Mouse (Mus musculus) lung, embryonic 15.5 days (tissue): ENCODE data around the gene Hspb8. TPM values are rescaled to one million over a fixed set of nuclear protein-coding genes. Genes with fewer than 3 reads are reported as not detected.
"Not testable (repeated sequence)": the region's sequence is repeated elsewhere in the genome, so short reads cannot be mapped to it uniquely, and the experiment has no call there.

ENCODE experiments used
- ATAC-seq: fragments of 200-750 bp; cut with Nextera tagmentation; 2 replicates; pipeline ENCODE4 v1.8.0; 2017; ENCODE audit warnings: moderate number of reproducible peaks, borderline replicate concordance; ENCODE audit not compliant: low FRiP score, low TSS enrichment; ENCODE audit errors: extremely low read depth
- H3K27ac ChIP-seq: fragments of 300-500 bp; sonication (generic); 2 replicates; pipeline ENCODE4 v1.5.1; 2015; ENCODE audit warnings: moderate library complexity, mild to moderate bottlenecking, inconsistent platforms
- H3K27me3 ChIP-seq: fragments of 300-500 bp; sonication (generic); 2 replicates; pipeline ENCODE4 v1.6.1; 2015; ENCODE audit warnings: inconsistent platforms
- H3K36me3 ChIP-seq: fragments of 300-500 bp; sonication (generic); 2 replicates; pipeline ENCODE4 v1.6.1; 2015; ENCODE audit warnings: inconsistent platforms
- H3K4me1 ChIP-seq: fragments of 300-500 bp; sonication (generic); 2 replicates; pipeline ENCODE4 v1.6.1; 2015; ENCODE audit warnings: inconsistent platforms
- H3K4me2 ChIP-seq: fragments of 300-500 bp; sonication (generic); 2 replicates; pipeline ENCODE4 v1.6.1; 2015; ENCODE audit warnings: inconsistent platforms, mild to moderate bottlenecking, moderate library complexity
- H3K4me3 ChIP-seq: fragments of 300-500 bp; sonication (generic); 2 replicates; pipeline ENCODE4 v1.5.1; 2015; ENCODE audit warnings: mild to moderate bottlenecking, inconsistent platforms
- H3K9ac ChIP-seq: fragments of 300-500 bp; sonication (generic); 2 replicates; pipeline ENCODE4 v1.6.1; 2015; ENCODE audit warnings: inconsistent platforms
- H3K9me3 ChIP-seq: fragments of 300-500 bp; sonication (generic); 2 replicates; pipeline ENCODE4 v1.6.1; 2016; ENCODE audit warnings: inconsistent platforms
- WGBS: fragments of 180-500 bp; shearing (Covaris S2); methylation state at CpG from one replicate; pipeline ENCODE4 v1.1.7; 2015; 5-methylcytosine and 5-hydroxymethylcytosine counted together
- polyA plus RNA-seq: library from polyadenylated mRNA; unstranded; fragments of >200 nt; fragmentation: Nextera tagmentation; extraction: Ambion mirVana; gene quantifications from 2 replicates; pipeline ENCODE4 v1.2.1, GENCODE M21; 2015

Gene Hspb8
- polyA plus RNA-seq, 1 experiment from 2014 or later = 16.0 TPM

GRCm38 (mm10) chr5:116405934-116406333 lies 16.7 kb downstream of the Hspb8 start:
- Histone ChIP-seq H3K9ac (no peak overlapping the region), H3K4me3 (no peak overlapping the region), H3K36me3 (no peaks in the 10 kb centered on the region), H3K9me3 (no peaks in the 10 kb centered on the region), H3K27me3 (no peaks in the 10 kb centered on the region), H3K27ac (no peak overlapping the region), H3K4me1 (peaks cover 29% of the 10 kb centered on the region), H3K4me2 (no peak overlapping the region)
- no peak for ATAC-seq
- WGBS = 88% methylated on average over 1 of the region's 1 CpGs

- Histone ChIP-seq H3K36me3 (no peaks in the 10 kb centered on the region), H3K4me3 (no peak overlapping the region), H3K4me1 (peaks cover 15% of the 10 kb centered on the region), H3K27me3 (no peaks in the 10 kb centered on the region), H3K27ac (no peak overlapping the region), H3K9ac (no peak overlapping the region), H3K4me2 (no peak overlapping the region), H3K9me3 (no peaks in the 10 kb centered on the region)
- 86% methylated on average over 2 of the region's 2 CpGs for WGBS
- no peak for ATAC-seq
These were observed 18.6 kb downstream of the Hspb8 start for GRCm38 (mm10) chr5:116404063-116404462.

DNA sequence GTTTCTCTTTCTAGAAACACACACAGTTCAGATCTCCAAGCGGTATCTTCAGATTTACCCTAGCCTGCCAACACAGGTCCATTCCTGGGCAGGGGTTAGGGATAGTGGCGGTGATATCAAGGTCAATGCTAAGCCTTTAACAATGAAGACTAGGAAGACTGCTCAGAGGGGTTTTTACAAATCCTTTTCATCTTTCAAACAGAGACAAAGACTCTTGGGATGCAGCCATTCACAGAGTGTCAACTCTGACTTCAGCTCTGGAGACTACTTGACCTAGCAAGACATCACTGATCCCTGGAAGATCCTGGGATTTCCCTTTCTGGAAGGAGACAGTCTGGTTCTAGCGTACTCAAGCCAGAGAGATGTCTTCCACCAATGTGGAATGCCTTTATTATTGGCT lies 21.9 kb downstream of the Hspb8 start:
- H3K9me3 ChIP-seq = no peaks in the 10 kb centered on the region
- H3K4me3 ChIP-seq = no peak overlapping the region
- WGBS = 76% methylated on average over 3 of the region's 3 CpGs
- no peaks in the 10 kb centered on the region for H3K27me3 ChIP-seq
- H3K9ac ChIP-seq = no peak overlapping the region
- no peak overlapping the region for H3K27ac ChIP-seq
- H3K36me3 ChIP-seq = no peaks in the 10 kb centered on the region
- ATAC-seq = no peak
- no peaks in the 10 kb centered on the region for H3K4me1 ChIP-seq
- no peak overlapping the region for H3K4me2 ChIP-seq

DNA sequence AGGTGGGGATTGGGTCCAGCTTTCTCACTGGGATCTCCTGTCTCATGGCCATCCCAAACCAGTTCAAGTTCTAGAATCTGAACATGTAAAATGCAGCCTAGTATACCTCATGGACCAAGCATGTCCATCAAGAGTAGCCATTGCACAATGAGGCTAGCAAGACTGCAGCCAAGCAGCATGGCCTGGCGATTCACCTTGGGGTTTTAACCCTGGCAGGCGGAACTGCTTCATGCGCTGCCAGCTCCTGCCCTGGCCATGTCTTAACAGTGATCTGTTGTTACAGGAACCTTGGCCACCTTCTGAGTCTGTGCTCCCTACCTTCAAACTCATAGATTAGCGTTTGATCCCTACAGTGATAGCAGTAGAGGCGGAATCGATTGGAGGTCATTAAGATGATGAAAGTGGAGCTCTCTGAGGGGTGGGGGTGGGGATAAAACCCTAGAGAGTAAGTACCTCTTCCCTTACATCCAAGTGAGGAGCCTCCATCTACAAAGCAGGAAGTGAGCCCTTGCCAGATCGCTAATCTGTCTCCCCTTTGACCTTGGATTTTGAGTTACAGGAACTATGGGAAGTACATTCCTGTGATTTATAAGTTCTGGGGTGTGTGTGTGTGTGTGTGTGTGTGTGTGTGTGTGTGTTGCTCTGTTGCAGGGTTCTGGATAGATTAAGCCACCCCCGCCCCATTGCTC lies 22.5 kb downstream of the Hspb8 start:
- no peak for ATAC-seq
- 66% methylated on average over 8 of the region's 8 CpGs for whole genome bisulfite sequencing
- H3K4me3 ChIP-seq = no peak overlapping the region
- no peaks in the 10 kb centered on the region for H3K4me1 ChIP-seq
- H3K27ac ChIP-seq = no peak overlapping the region
- H3K36me3 ChIP-seq = no peaks in the 10 kb centered on the region
- H3K27me3 ChIP-seq = no peaks in the 10 kb centered on the region
- no peak overlapping the region for H3K4me2 ChIP-seq
- H3K9me3 ChIP-seq = no peaks in the 10 kb centered on the region
- no peak overlapping the region for H3K9ac ChIP-seq

DNA sequence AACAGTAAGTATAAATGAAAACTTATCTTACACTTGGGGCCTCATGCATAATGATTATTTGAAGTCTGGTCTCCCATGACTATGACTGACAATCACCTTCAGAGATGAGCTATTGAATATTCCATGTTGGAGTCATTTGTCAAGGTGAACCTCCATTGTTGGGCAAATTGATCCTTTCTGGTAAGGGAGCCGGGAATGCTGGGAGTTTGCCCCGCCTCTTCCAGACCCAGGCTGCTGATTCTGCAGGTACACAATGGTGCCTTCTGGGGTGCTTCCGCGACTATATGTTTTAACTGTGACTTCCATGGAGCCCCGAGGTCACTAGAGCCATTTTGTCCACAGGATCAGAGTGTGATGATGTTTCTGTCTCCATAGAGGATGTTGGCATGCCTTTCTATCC lies 26.6 kb downstream of the Hspb8 start:
- Histone ChIP-seq H3K27ac (no peak overlapping the region), H3K36me3 (no peaks in the 10 kb centered on the region), H3K27me3 (no peaks in the 10 kb centered on the region), H3K9ac (no peak overlapping the region), H3K4me1 (no peaks in the 10 kb centered on the region), H3K4me2 (no peak overlapping the region), H3K9me3 (no peaks in the 10 kb centered on the region), H3K4me3 (no peak overlapping the region)
- 80% methylated on average over 5 of the region's 5 CpGs for WGBS
- ATAC-seq = no peak

DNA sequence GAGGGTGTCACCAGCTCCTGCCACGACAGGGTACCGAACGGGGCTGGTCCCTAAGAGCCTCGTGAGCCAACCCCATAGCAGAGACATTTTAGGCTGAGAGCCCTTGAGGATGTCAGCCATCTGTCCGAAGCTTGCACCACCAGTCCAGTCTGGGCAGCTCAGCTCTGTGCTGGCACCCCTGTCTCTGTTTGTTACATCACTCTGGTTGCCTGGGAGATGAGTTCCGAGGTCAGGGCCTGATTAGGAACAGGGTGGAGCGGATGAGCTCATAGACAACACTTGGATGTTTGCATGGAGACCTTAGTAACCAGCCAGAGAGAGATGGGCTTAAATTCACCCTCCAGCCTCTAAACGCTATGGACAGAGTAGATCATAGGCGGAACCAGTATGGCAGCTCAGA lies 30.1 kb downstream of the Hspb8 start:
- 72% methylated on average over 9 of the region's 9 CpGs for WGBS
- ATAC-seq = no peak
- Histone ChIP-seq H3K27ac (no peak overlapping the region), H3K36me3 (no peaks in the 10 kb centered on the region), H3K4me3 (no peak overlapping the region), H3K9me3 (no peaks in the 10 kb centered on the region), H3K4me1 (0 out of 2 replicates have a peak, but pooled peaks cover 3% of the 10 kb centered on the region), H3K27me3 (no peaks in the 10 kb centered on the region), H3K4me2 (no peak overlapping the region), H3K9ac (no peak overlapping the region)

GRCm38 (mm10) chr5:116389856-116390542 lies 32.7 kb downstream of the Hspb8 start:
- no peaks in the 10 kb centered on the region for H3K9me3 ChIP-seq
- no peak overlapping the region for H3K27ac ChIP-seq
- H3K4me3 ChIP-seq = no peak overlapping the region
- WGBS = 43% methylated on average over 15 of the region's 15 CpGs
- no peaks in the 10 kb centered on the region for H3K36me3 ChIP-seq
- peak; percentile 79 for ATAC-seq
- H3K27me3 ChIP-seq = no peaks in the 10 kb centered on the region
- H3K4me1 ChIP-seq = 0 out of 2 replicates have a peak, but pooled peaks cover 3% of the 10 kb centered on the region
- H3K9ac ChIP-seq = no peak overlapping the region
- H3K4me2 ChIP-seq = no peak overlapping the region

- 69% methylated on average over 4 of the region's 4 CpGs for whole genome bisulfite sequencing
- Histone ChIP-seq H3K4me2 (no peak overlapping the region), H3K4me3 (no peak overlapping the region), H3K27ac (no peak overlapping the region), H3K36me3 (no peaks in the 10 kb centered on the region), H3K27me3 (no peaks in the 10 kb centered on the region), H3K9me3 (no peaks in the 10 kb centered on the region), H3K4me1 (0 out of 2 replicates have a peak, but pooled peaks cover 3% of the 10 kb centered on the region), H3K9ac (no peak overlapping the region)
- no peak for ATAC-seq
These were observed 33.3 kb downstream of the Hspb8 start for GRCm38 (mm10) chr5:116389321-116389720.

DNA sequence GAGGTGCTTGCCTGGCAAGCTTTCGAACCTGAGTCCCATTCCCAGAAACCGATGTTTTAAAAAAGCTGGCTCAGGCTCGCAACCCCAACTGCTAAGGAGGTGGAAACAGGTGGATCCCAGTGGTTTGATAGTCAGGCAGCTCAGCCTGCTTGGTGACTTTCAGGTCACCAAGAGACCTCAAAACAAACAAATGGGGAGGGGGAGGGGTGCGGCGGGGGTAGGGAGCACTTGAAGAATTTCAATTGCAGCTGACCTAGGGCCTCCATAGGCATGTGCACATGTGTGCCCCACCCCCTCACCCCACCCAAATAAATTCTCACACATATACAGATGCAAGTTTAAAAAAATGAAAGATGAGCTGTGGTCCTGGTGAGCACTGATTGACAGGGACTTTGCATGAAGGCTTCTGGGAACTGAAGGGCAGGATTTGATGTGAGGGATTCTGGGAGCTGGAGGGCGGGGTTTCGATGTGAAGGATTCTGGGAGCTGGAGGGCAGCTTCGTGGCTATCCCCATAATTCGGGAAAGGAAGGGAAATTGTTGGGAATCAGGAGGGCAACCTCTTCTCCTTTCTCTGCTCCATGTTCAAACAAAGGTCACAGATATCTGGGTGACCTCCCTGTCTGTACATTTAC lies 35.2 kb downstream of the Hspb8 start:
- 57% methylated on average over 9 of the region's 9 CpGs for WGBS
- ATAC-seq = no peak
- H3K4me1 ChIP-seq = 0 out of 2 replicates have a peak, but pooled peaks cover 3% of the 10 kb centered on the region

DNA sequence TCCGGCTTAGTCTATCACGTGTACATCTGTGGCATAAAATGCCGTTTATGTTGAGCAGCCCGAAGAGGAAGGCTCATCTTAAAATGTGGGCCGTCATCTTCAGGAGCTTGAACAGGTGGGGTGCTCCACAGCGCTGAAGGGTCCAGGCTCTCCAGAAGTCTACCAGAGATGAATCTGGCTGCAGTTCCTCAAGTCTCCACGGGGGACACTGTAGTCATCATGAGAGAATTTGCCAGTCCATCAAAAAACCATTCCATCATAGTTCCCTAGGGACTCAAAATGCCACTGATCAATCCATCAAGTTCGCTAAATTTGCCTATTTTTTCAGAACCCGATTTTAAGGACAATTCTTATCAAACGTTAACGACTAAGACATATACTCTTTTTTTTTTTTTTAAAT lies 36.6 kb downstream of the Hspb8 start:
- H3K4me1 ChIP-seq = 0 out of 2 replicates have a peak, but pooled peaks cover 3% of the 10 kb centered on the region
- WGBS = 31% methylated on average over 11 of the region's 11 CpGs
- H3K9ac ChIP-seq = no peak overlapping the region
- H3K27ac ChIP-seq = no peak overlapping the region
- no peaks in the 10 kb centered on the region for H3K27me3 ChIP-seq
- H3K36me3 ChIP-seq = no peaks in the 10 kb centered on the region
- H3K9me3 ChIP-seq = no peaks in the 10 kb centered on the region
- no peak for ATAC-seq
- no peak overlapping the region for H3K4me3 ChIP-seq
- no peak overlapping the region for H3K4me2 ChIP-seq

More for the DNA sequence above, 35.2 kb downstream of the Hspb8 start:
- Histone ChIP-seq H3K27ac (no peak overlapping the region), H3K36me3 (no peaks in the 10 kb centered on the region), H3K9me3 (no peaks in the 10 kb centered on the region), H3K27me3 (no peaks in the 10 kb centered on the region), H3K4me3 (no peak overlapping the region), H3K4me2 (no peak overlapping the region), H3K9ac (no peak overlapping the region)

GRCm38 (mm10) chr5:116382646-116383045 lies 40.0 kb downstream of the Hspb8 start:
- not testable (repeated sequence) for H3K4me3 ChIP-seq

GRCm38 (mm10) chr5:116381726-116382125 lies 40.9 kb downstream of the Hspb8 start:
- H3K27me3 ChIP-seq = no peaks in the 10 kb centered on the region
- no peaks in the 10 kb centered on the region for H3K4me1 ChIP-seq
- H3K36me3 ChIP-seq = no peaks in the 10 kb centered on the region
- no peak overlapping the region for H3K27ac ChIP-seq
- ATAC-seq = no peak
- no peak overlapping the region for H3K4me3 ChIP-seq
- WGBS = 63% methylated on average over 6 of the region's 6 CpGs
- H3K4me2 ChIP-seq = no peak overlapping the region
- H3K9me3 ChIP-seq = no peaks in the 10 kb centered on the region
- H3K9ac ChIP-seq = no peak overlapping the region

More at GRCm38 (mm10) chr5:116382646-116383045, 40.0 kb downstream of the Hspb8 start:
- not testable (repeated sequence) for H3K4me1 ChIP-seq, ATAC-seq, H3K4me2 ChIP-seq, H3K27me3 ChIP-seq, H3K9me3 ChIP-seq, H3K36me3 ChIP-seq, H3K9ac ChIP-seq, H3K27ac ChIP-seq
- 88% methylated on average over 7 of the region's 7 CpGs for WGBS
